Mouse (Mus musculus) left cerebral cortex, adult 2 months (tissue): Measurements from ENCODE around the gene Sash3. TPM values are rescaled to one million over a fixed set of nuclear protein-coding genes. Genes with fewer than 3 reads are reported as not detected.
A peak's percentile ranks its signal among the peaks of the same experiment; 100 is the strongest.
"Not testable (repeated sequence)": the region's sequence is repeated elsewhere in the genome, so short reads cannot be mapped to it uniquely, and the experiment has no call there.

Source experiments
- DNase-seq, 2 experiments: peaks; one replicate each; pipeline ENCODE4 v3.0.0; 2021 to 2022; ENCODE audit warnings: low spot score in 2 of 2, mixed read lengths in 1 of 2; ENCODE audit errors: extremely low spot score in 1 of 2
- H3K27ac ChIP-seq: fragments of 200-600 bp; 2 replicates; pipeline ENCODE4 v1.8.1; 2022
- H3K4me3 ChIP-seq: fragments of 200-600 bp; 2 replicates; pipeline ENCODE4 v1.8.1; 2022
- CTCF ChIP-seq: fragments of 200-600 bp; IDR thresholded peaks from 2 replicates; pipeline ENCODE4 v1.8.1; 2022; ENCODE audit warnings: antibody characterized with exemption, mild to moderate bottlenecking, moderate library complexity
- intact Hi-C: fragments of 180-260 bp; cut with DNase I; formaldehyde crosslinking; loops from one replicate; pipeline ENCODE4 v1.15.1; 2025
- total RNA-seq, 2 experiments: library from RNA; stranded (reverse); gene quantifications; 2 replicates each; pipeline ENCODE4 v1.2.3; 2021

Gene Sash3
- total RNA-seq, 2 experiments from 2014 or later = 1.1 to 1.3 TPM

DNA sequence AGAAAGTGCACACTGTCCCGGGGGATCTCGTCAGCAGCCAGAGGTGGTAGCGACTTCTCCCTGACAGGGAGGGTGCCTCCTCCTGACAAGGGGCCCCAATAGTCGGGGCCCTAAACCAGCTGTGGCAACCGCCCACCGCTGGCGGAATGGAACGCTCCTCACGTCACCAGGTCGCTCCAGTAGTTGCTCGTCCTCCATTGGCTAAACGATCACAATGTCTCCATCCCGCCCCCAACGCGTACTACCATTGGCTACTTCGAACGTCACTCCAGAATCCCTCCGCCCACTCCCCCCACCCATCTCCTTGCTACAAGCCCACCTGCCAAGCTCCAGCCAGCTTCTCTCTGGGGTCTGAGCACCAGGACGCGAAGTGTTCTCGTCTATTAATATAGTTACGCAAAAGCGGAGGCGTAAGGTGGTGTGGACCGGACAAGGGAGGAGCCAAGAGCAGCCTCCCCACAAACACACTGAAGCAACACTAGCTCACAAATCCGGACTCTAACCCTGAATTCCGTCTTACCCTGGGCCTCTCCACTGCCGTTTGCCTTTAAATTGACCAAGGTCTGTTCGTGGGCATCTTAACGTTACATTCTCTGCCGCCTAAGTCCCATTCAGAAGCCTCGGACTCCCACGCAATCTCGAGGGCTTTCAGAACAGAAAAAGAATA lies 62.4 kb downstream of the Sash3 start, which contains the start of gene Zdhhc9:
TSS of gene Zdhhc9 (minus strand) at position 360 of the 667 bp plus-strand sequence.
- intact Hi-C loops = loop anchor here (2.0 to 10.0 kb wide), 2 partner anchors 48 to 136 kb away; partner anchors contain the start of genes Bcorl1 and Utp14a
- no peak for TF ChIP-seq CTCF
- peak within 1 kb of the TSS; percentile 68 for H3K4me3 ChIP-seq

GRCm38 (mm10) chrX:48209746-48210145 lies 63.5 kb downstream of the Sash3 start:
- DNase-seq, H3K4me3 ChIP-seq, H3K27ac ChIP-seq: not testable (repeated sequence)
- intact Hi-C loops = loop anchor here (2.0 to 10.0 kb wide), 2 partner anchors 47 to 135 kb away; partner anchors contain the start of genes Bcorl1 and Utp14a

More for the DNA sequence above, 62.4 kb downstream of the Sash3 start, which contains the start of gene Zdhhc9:
- H3K27ac ChIP-seq = peak within 1 kb of the TSS; percentile 83
- peak; percentile 86 for DNase-seq

Other genes with a start within 250 kb of the Sash3 start
- gene Ocrl, start 234.0 kb upstream of the Sash3 start, total RNA-seq = 10 to 100 TPM; 52.9 to 56.7 TPM
- 10 to 100 TPM; 13.1 to 32.7 TPM for gene Apln, start 111.6 kb upstream of the Sash3 start, total RNA-seq
- under 1 TPM; 0.18 to 0.79 TPM for gene Xpnpep2, start 37.7 kb upstream of the Sash3 start, total RNA-seq
- gene Zdhhc9, start 62.4 kb downstream of the Sash3 start, total RNA-seq = 10 to 100 TPM; 44.9 to 46.5 TPM
- 10 to 100 TPM; 15.5 to 19.2 TPM for gene Utp14a, start 110.4 kb downstream of the Sash3 start, total RNA-seq
- 10 to 100 TPM; 20.3 to 20.4 TPM for gene Bcorl1, start 194.9 kb downstream of the Sash3 start, total RNA-seq